ENCODE assay signal across 8 mouse cellular contexts in the genomic region with DNA sequence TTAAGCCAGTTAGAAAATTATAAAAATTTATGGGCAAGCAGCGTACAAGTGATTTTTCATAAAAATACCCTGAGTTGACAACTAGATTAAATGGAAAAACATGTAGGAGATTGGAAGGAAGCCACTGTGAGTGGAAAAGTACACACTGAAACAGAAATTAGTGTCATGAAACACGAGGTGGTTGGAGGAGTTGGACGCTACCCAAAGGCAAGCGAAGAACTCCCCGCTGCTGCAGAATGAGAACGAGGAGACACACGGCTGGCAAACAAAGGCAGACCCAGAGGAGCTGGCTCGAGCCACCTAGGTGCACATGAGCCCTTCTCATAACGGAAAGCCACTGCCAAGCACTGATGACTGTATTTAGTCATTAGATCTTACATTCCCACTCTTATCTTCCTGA.
A peak's percentile ranks its signal among the peaks of the same experiment; 100 is the strongest.
DNase-seq lines count a peak whose midpoint lies in the region; ATAC-seq and TF ChIP-seq lines count a peak whose summit lies in the region.

No protein-coding gene starts in this region.

- ATAC-seq in forebrain, embryonic 12.5 days (ENCODE audit: low FRiP score), result 0 out of 2 replicates have a peak, but pooled peaks have one; percentile 41
- no peak for ATAC-seq in forebrain, embryonic 11.5 days (replicated peaks; ENCODE audit: low FRiP score)
- no peak for ATAC-seq in liver, embryonic 11.5 days (replicated peaks; ENCODE audit: low FRiP score)

- H3K4me2 ChIP-seq in forebrain, embryonic 12.5 days, result no peak overlapping the region
- H3K4me2 ChIP-seq in forebrain, embryonic 11.5 days (ENCODE audit: low read depth, low read length, severe bottlenecking), result no peak overlapping the region
- no peak overlapping the region for H3K4me2 ChIP-seq in liver, embryonic 11.5 days

- WGBS in forebrain, embryonic 12.5 days, result 67% methylated on average over 9 of the region's 9 CpGs
- WGBS in forebrain, embryonic 11.5 days, result 80% methylated on average over 9 of the region's 9 CpGs
- 79% methylated on average over 9 of the region's 9 CpGs for WGBS in liver, embryonic 11.5 days

- H3K27me3 ChIP-seq in forebrain, embryonic 12.5 days, result no peaks in the 10 kb centered on the region
- H3K27me3 ChIP-seq in forebrain, embryonic 11.5 days (ENCODE audit: control insufficient read depth, insufficient read depth, low read length), result no peaks in the 10 kb centered on the region
- H3K27me3 ChIP-seq in liver, embryonic 11.5 days (replicated peaks; ENCODE audit: control insufficient read depth, insufficient read depth, low read length), result no peaks in the 10 kb centered on the region

- H3K9ac ChIP-seq in forebrain, embryonic 12.5 days, result no peak overlapping the region
- no peak overlapping the region for H3K9ac ChIP-seq in forebrain, embryonic 11.5 days (ENCODE audit: low read length)
- H3K9ac ChIP-seq in liver, embryonic 11.5 days (ENCODE audit: low read depth, low read length), result no peak overlapping the region

- H3K27ac ChIP-seq in forebrain, embryonic 12.5 days, result no peak overlapping the region
- H3K27ac ChIP-seq in forebrain, embryonic 11.5 days (ENCODE audit: low read depth, low read length), result no peak overlapping the region
- peak overlapping the region; percentile 63 for H3K27ac ChIP-seq in gastrocnemius, adult 2 months
- H3K27ac ChIP-seq in liver, embryonic 11.5 days (ENCODE audit: low read depth, low read length), result no peak overlapping the region

- no peak for TF ChIP-seq CTCF in gastrocnemius, adult 2 months (IDR thresholded peaks at IDR 0.05)

- no peak for DNase-seq in forebrain, embryonic 11.5 days (ENCODE audit: low spot score)
- peak; percentile 22 for DNase-seq in adrenal gland, postnatal 25 days
- DNase-seq in gastrocnemius, adult 2 months, result peak; percentile 70
- DNase-seq in layer of hippocampus, adult 9-10 months (ENCODE audit: low spot score), result peak; percentile 59
- DNase-seq in lung, postnatal 36 days, result peak; percentile 47
- no peak for DNase-seq in spleen, postnatal 14 days (ENCODE audit: low spot score in 2 of 2)
- no peak for DNase-seq in liver, embryonic 11.5 days (ENCODE audit: low spot score)

- intact Hi-C loops in gastrocnemius, adult 2 months (cut with DNase I), result no loop called here

- H3K4me1 ChIP-seq in forebrain, embryonic 12.5 days, result no peaks in the 10 kb centered on the region
- no peaks in the 10 kb centered on the region for H3K4me1 ChIP-seq in forebrain, embryonic 11.5 days (replicated peaks; ENCODE audit: control insufficient read depth, insufficient read depth, low read length)
- no peaks in the 10 kb centered on the region for H3K4me1 ChIP-seq in liver, embryonic 11.5 days (replicated peaks; ENCODE audit: control insufficient read depth, insufficient read depth, low read length)

- no peaks in the 10 kb centered on the region for H3K36me3 ChIP-seq in forebrain, embryonic 12.5 days (replicated peaks)
- H3K36me3 ChIP-seq in forebrain, embryonic 11.5 days (ENCODE audit: control insufficient read depth, insufficient read depth, low read length), result no peaks in the 10 kb centered on the region
- H3K36me3 ChIP-seq in liver, embryonic 11.5 days (ENCODE audit: control insufficient read depth, insufficient read depth, low read length), result no peaks in the 10 kb centered on the region

- H3K9me3 ChIP-seq in forebrain, embryonic 12.5 days, result no peaks in the 10 kb centered on the region
- no peaks in the 10 kb centered on the region for H3K9me3 ChIP-seq in forebrain, embryonic 11.5 days (ENCODE audit: control insufficient read depth, low read length)
- H3K9me3 ChIP-seq in liver, embryonic 11.5 days (ENCODE audit: control insufficient read depth, low read length), result no peaks in the 10 kb centered on the region

- no peak overlapping the region for H3K4me3 ChIP-seq in forebrain, embryonic 12.5 days (replicated peaks)
- H3K4me3 ChIP-seq in forebrain, embryonic 11.5 days (ENCODE audit: low read depth, low read length), result no peak overlapping the region
- H3K4me3 ChIP-seq in gastrocnemius, adult 2 months, result no peak overlapping the region
- H3K4me3 ChIP-seq in liver, embryonic 11.5 days (ENCODE audit: low read depth, low read length), result no peak overlapping the region

Comparison
In these comparisons a context has a peak if more than half of its experiments do, and no peak if none do; other contexts are left out.
1. DNase-seq: peak in adrenal gland, postnatal 25 days (single experiment), gastrocnemius, adult 2 months (single experiment), layer of hippocampus, adult 9-10 months (single experiment) and lung, postnatal 36 days (single experiment); none in forebrain, embryonic 11.5 days (single experiment), spleen, postnatal 14 days (0 of 2) and liver, embryonic 11.5 days (single experiment).